Mouse (Mus musculus) kidney, embryonic 15.5 days (tissue): ENCODE results near the gene Hmgb1. TPM values are rescaled to one million over a fixed set of nuclear protein-coding genes. Genes with fewer than 3 reads are reported as not detected.
A peak's percentile ranks its signal among the peaks of the same experiment; 100 is the strongest.

Source experiments
- ATAC-seq: fragments of 200-750 bp; cut with Nextera tagmentation; replicated peaks from 2 replicates; pipeline ENCODE4 v1.8.0; 2017; ENCODE audit warnings: moderate TSS enrichment; ENCODE audit not compliant: low FRiP score
- H3K27ac ChIP-seq: fragments of 300-500 bp; sonication (generic); 2 replicates; pipeline ENCODE4 v1.5.1; 2015; ENCODE audit warnings: mild to moderate bottlenecking, inconsistent platforms
- H3K27me3 ChIP-seq: fragments of 300-500 bp; sonication (generic); 2 replicates; pipeline ENCODE4 v1.6.1; 2015; ENCODE audit warnings: inconsistent platforms
- H3K36me3 ChIP-seq: fragments of 300-500 bp; sonication (generic); 2 replicates; pipeline ENCODE4 v1.6.1; 2015; ENCODE audit warnings: inconsistent platforms
- H3K4me1 ChIP-seq: fragments of 300-500 bp; sonication (generic); 2 replicates; pipeline ENCODE4 v1.6.1; 2015; ENCODE audit warnings: inconsistent platforms
- H3K4me2 ChIP-seq: fragments of 300-500 bp; sonication (generic); 2 replicates; pipeline ENCODE4 v1.6.1; 2015; ENCODE audit warnings: moderate library complexity, mild to moderate bottlenecking, inconsistent platforms
- H3K4me3 ChIP-seq: fragments of 300-500 bp; sonication (generic); replicated peaks from 2 replicates; pipeline ENCODE4 v1.5.1; 2015; ENCODE audit warnings: mild to moderate bottlenecking, inconsistent platforms
- H3K9ac ChIP-seq: fragments of 300-500 bp; sonication (generic); 2 replicates; pipeline ENCODE4 v1.6.1; 2015; ENCODE audit warnings: mild to moderate bottlenecking, inconsistent platforms
- H3K9me3 ChIP-seq: fragments of 300-500 bp; sonication (generic); replicated peaks from 2 replicates; pipeline ENCODE4 v1.6.1; 2016; ENCODE audit warnings: inconsistent platforms
- WGBS: fragments of 180-500 bp; shearing (Covaris S2); methylation state at CpG from one replicate; pipeline ENCODE4 v1.1.7; 2015; ENCODE audit warnings: mixed read lengths; 5-methylcytosine and 5-hydroxymethylcytosine counted together
- polyA plus RNA-seq: library from polyadenylated mRNA; unstranded; fragments of >200 nt; fragmentation: Nextera tagmentation; extraction: Ambion mirVana; gene quantifications from 2 replicates; pipeline ENCODE4 v1.2.1, GENCODE M21; 2015

Gene Hmgb1
- polyA plus RNA-seq, 1 experiment from 2014 or later, result 1,463 TPM

- no peak overlapping the region for H3K27ac ChIP-seq
- no peaks in the 10 kb centered on the region for H3K27me3 ChIP-seq
- no peak overlapping the region for H3K4me3 ChIP-seq
- 98% methylated on average over 5 of the region's 5 CpGs for WGBS
- H3K4me1 ChIP-seq, result no peaks in the 10 kb centered on the region; the same call in 1 of the 2 replicates
- H3K9ac ChIP-seq, result no peak overlapping the region
- ATAC-seq, result no peak
- no peaks in the 10 kb centered on the region for H3K9me3 ChIP-seq
- no peaks in the 10 kb centered on the region for H3K36me3 ChIP-seq
- no peak overlapping the region for H3K4me2 ChIP-seq
Observed at GRCm38 (mm10) chr5:149071546-149071945, 112.7 kb downstream of the Hmgb1 start.

GRCm38 (mm10) chr5:149068745-149069144, 115.5 kb downstream of the Hmgb1 start:
- H3K27me3 ChIP-seq, result no peaks in the 10 kb centered on the region
- H3K9ac ChIP-seq, result no peak overlapping the region
- H3K4me3 ChIP-seq, result no peak overlapping the region
- no peak overlapping the region for H3K4me2 ChIP-seq
- no peaks in the 10 kb centered on the region for H3K36me3 ChIP-seq
- H3K27ac ChIP-seq, result no peak overlapping the region
- H3K4me1 ChIP-seq, result no peaks in the 10 kb centered on the region; the same call in 1 of the 2 replicates
- 94% methylated on average over 10 of the region's 10 CpGs for WGBS
- no peak for ATAC-seq
- no peaks in the 10 kb centered on the region for H3K9me3 ChIP-seq

GRCm38 (mm10) chr5:149068247-149068740, 116.0 kb downstream of the Hmgb1 start:
- Histone ChIP-seq H3K36me3 (no peaks in the 10 kb centered on the region), H3K27me3 (no peaks in the 10 kb centered on the region), H3K4me1 (no peaks in the 10 kb centered on the region; the same call in 1 of the 2 replicates), H3K4me2 (no peak overlapping the region), H3K9me3 (no peaks in the 10 kb centered on the region), H3K9ac (no peak overlapping the region), H3K4me3 (no peak overlapping the region), H3K27ac (no peak overlapping the region)
- 85% methylated on average over 17 of the region's 17 CpGs for WGBS
- ATAC-seq, result no peak

- Histone ChIP-seq H3K9ac (no peak overlapping the region), H3K27ac (no peak overlapping the region), H3K9me3 (no peaks in the 10 kb centered on the region), H3K4me3 (no peak overlapping the region), H3K4me1 (no peaks in the 10 kb centered on the region; the same call in 1 of the 2 replicates), H3K36me3 (no peaks in the 10 kb centered on the region), H3K4me2 (no peak overlapping the region), H3K27me3 (no peaks in the 10 kb centered on the region)
- no peak for ATAC-seq
- WGBS, result 76% methylated on average over 8 of the region's 8 CpGs
Observed at GRCm38 (mm10) chr5:149067501-149067961, 116.8 kb downstream of the Hmgb1 start.

GRCm38 (mm10) chr5:149062833-149063232, 121.5 kb downstream of the Hmgb1 start:
- Histone ChIP-seq H3K9me3 (no peaks in the 10 kb centered on the region), H3K4me1 (no peaks in the 10 kb centered on the region; the same call in 1 of the 2 replicates), H3K4me3 (no peak overlapping the region), H3K4me2 (no peak overlapping the region), H3K9ac (no peak overlapping the region), H3K36me3 (no peaks in the 10 kb centered on the region), H3K27me3 (no peaks in the 10 kb centered on the region), H3K27ac (no peak overlapping the region)
- 57% methylated on average over 1 of the region's 1 CpGs for WGBS
- no peak for ATAC-seq

GRCm38 (mm10) chr5:149053352-149054168, 130.7 kb downstream of the Hmgb1 start:
- Histone ChIP-seq H3K27ac (peak overlapping the region; percentile 98), H3K36me3 (peaks cover 16% of the 10 kb centered on the region), H3K9ac (peak overlapping the region; percentile 84), H3K4me2 (peak overlapping the region; percentile 95), H3K4me1 (peaks cover 23% of the 10 kb centered on the region), H3K27me3 (no peaks in the 10 kb centered on the region), H3K4me3 (peak overlapping the region; percentile 63), H3K9me3 (no peaks in the 10 kb centered on the region)
- ATAC-seq, result no peak; the same call in 1 of the 2 replicates
- 3% methylated on average over 24 of the region's 34 CpGs for WGBS

GRCm38 (mm10) chr5:149052421-149053338, 131.6 kb downstream of the Hmgb1 start:
- H3K4me2 ChIP-seq, result peak overlapping the region; percentile 95
- peaks cover 16% of the 10 kb centered on the region for H3K36me3 ChIP-seq
- ATAC-seq, result peak; percentile 98
- WGBS, result under 1% methylated on average over 103 of the region's 110 CpGs
- H3K9ac ChIP-seq, result peak overlapping the region; percentile 86
- no peaks in the 10 kb centered on the region for H3K9me3 ChIP-seq
- H3K27me3 ChIP-seq, result no peaks in the 10 kb centered on the region
- peak overlapping the region; percentile 98 for H3K27ac ChIP-seq
- H3K4me1 ChIP-seq, result peaks cover 23% of the 10 kb centered on the region
- H3K4me3 ChIP-seq, result peak overlapping the region; percentile 63

GRCm38 (mm10) chr5:149051571-149052420, 132.5 kb downstream of the Hmgb1 start:
- Histone ChIP-seq H3K4me1 (peaks cover 23% of the 10 kb centered on the region), H3K4me3 (peak overlapping the region; percentile 63), H3K9me3 (no peaks in the 10 kb centered on the region), H3K27ac (peak overlapping the region; percentile 98), H3K4me2 (peak overlapping the region; percentile 80), H3K9ac (peak overlapping the region; percentile 86), H3K36me3 (peaks cover 19% of the 10 kb centered on the region), H3K27me3 (no peaks in the 10 kb centered on the region)
- ATAC-seq, result peak; percentile 33
- under 1% methylated on average over 56 of the region's 120 CpGs for WGBS

GRCm38 (mm10) chr5:149051194-149051570, 133.1 kb downstream of the Hmgb1 start:
- H3K9ac ChIP-seq, result peak overlapping the region; percentile 86
- peak overlapping the region; percentile 80 for H3K4me2 ChIP-seq
- H3K4me3 ChIP-seq, result peak overlapping the region; percentile 63
- H3K9me3 ChIP-seq, result no peaks in the 10 kb centered on the region
- no peaks in the 10 kb centered on the region for H3K27me3 ChIP-seq
- H3K27ac ChIP-seq, result peak overlapping the region; percentile 98
- H3K4me1 ChIP-seq, result peaks cover 23% of the 10 kb centered on the region
- WGBS, result 0% methylated on average over 27 of the region's 27 CpGs
- ATAC-seq, result no peak
- peaks cover 25% of the 10 kb centered on the region for H3K36me3 ChIP-seq

- Histone ChIP-seq H3K4me2 (peak overlapping the region; percentile 80), H3K4me1 (peaks cover 23% of the 10 kb centered on the region), H3K9ac (peak overlapping the region; percentile 86), H3K36me3 (peaks cover 30% of the 10 kb centered on the region), H3K4me3 (peak overlapping the region; percentile 63), H3K27ac (peak overlapping the region; percentile 98), H3K27me3 (no peaks in the 10 kb centered on the region), H3K9me3 (no peaks in the 10 kb centered on the region)
- ATAC-seq, result no peak
- 9% methylated on average over 10 of the region's 10 CpGs for WGBS
Observed at GRCm38 (mm10) chr5:149050588-149051160, 133.6 kb downstream of the Hmgb1 start.

- Histone ChIP-seq H3K9me3 (no peaks in the 10 kb centered on the region), H3K4me3 (peak overlapping the region; percentile 63; the same call in 1 of the 2 replicates), H3K9ac (no peak overlapping the region), H3K27me3 (no peaks in the 10 kb centered on the region), H3K4me1 (peaks cover 23% of the 10 kb centered on the region), H3K27ac (no peak overlapping the region), H3K36me3 (peaks cover 38% of the 10 kb centered on the region), H3K4me2 (0 out of 2 replicates have a peak overlapping the region, but pooled peaks have one; percentile 80)
- WGBS, result 75% methylated on average over 3 of the region's 3 CpGs
- no peak for ATAC-seq
Observed at GRCm38 (mm10) chr5:149049435-149049834, 134.9 kb downstream of the Hmgb1 start.
